ENCODE assay signal across 8 mouse cellular contexts in genomic region chr6:83165026-83165606, GRCm38 (mm10). TPM values are rescaled to one million over a fixed set of nuclear protein-coding genes. Genes with fewer than 3 reads are reported as not detected.
DNase-seq lines count a peak whose midpoint lies in the region; ATAC-seq and TF ChIP-seq lines count a peak whose summit lies in the region.

No protein-coding gene starts in this region.

- H3K4me3 ChIP-seq in kidney, adult 2 months (ENCODE audit: insufficient read depth, low read depth, low read length), result peak overlapping the region; percentile 51
- peak overlapping the region; percentile 81 for H3K4me3 ChIP-seq in bone marrow macrophage, adult 2 months (ENCODE audit: insufficient read depth, low read length)
- H3K4me3 ChIP-seq in hindbrain, embryonic 12.5 days, result peak overlapping the region; percentile 92
- peak overlapping the region; percentile 91 for H3K4me3 ChIP-seq in midbrain, embryonic 12.5 days

- peak overlapping the region; percentile 73 for H3K27ac ChIP-seq in kidney, adult 2 months (ENCODE audit: insufficient read depth, low read depth, low read length)
- peak overlapping the region; percentile 36 for H3K27ac ChIP-seq in bone marrow macrophage, adult 2 months (ENCODE audit: insufficient read depth, low read depth, low read length)
- H3K27ac ChIP-seq in hindbrain, embryonic 12.5 days, result peak overlapping the region; percentile 87; the same call in 1 of the 2 replicates
- H3K27ac ChIP-seq in midbrain, embryonic 12.5 days (replicated peaks), result 0 out of 2 replicates have a peak overlapping the region, but pooled peaks have one; percentile 20

- H3K36me3 ChIP-seq in kidney, adult 2 months (ENCODE audit: control insufficient read depth, insufficient read depth, low read length), result no peaks in the 10 kb centered on the region
- H3K36me3 ChIP-seq in hindbrain, embryonic 12.5 days, result no peaks in the 10 kb centered on the region
- H3K36me3 ChIP-seq in midbrain, embryonic 12.5 days, result no peaks in the 10 kb centered on the region

- H3K9me3 ChIP-seq in hindbrain, embryonic 12.5 days (replicated peaks), result no peaks in the 10 kb centered on the region
- no peaks in the 10 kb centered on the region for H3K9me3 ChIP-seq in midbrain, embryonic 12.5 days

- peak overlapping the region; percentile 62 for H3K4me2 ChIP-seq in hindbrain, embryonic 12.5 days (replicated peaks)
- peak overlapping the region; percentile 85 for H3K4me2 ChIP-seq in midbrain, embryonic 12.5 days (replicated peaks)

- H3K4me1 ChIP-seq in kidney, adult 2 months (ENCODE audit: control insufficient read depth, insufficient read depth, low read length), result peaks cover 16% of the 10 kb centered on the region; the same call in 1 of the 2 replicates
- H3K4me1 ChIP-seq in bone marrow macrophage, adult 2 months (ENCODE audit: control insufficient read depth, insufficient read depth, low read length), result peaks cover 23% of the 10 kb centered on the region
- H3K4me1 ChIP-seq in hindbrain, embryonic 12.5 days, result peaks cover 36% of the 10 kb centered on the region
- H3K4me1 ChIP-seq in midbrain, embryonic 12.5 days, result peaks cover 38% of the 10 kb centered on the region

- peak; percentile 41 for ATAC-seq in hindbrain, embryonic 12.5 days (ENCODE audit: low FRiP score)
- ATAC-seq in midbrain, embryonic 12.5 days (ENCODE audit: low FRiP score, low read depth), result peak; percentile 25

- peak overlapping the region; percentile 96 for H3K9ac ChIP-seq in hindbrain, embryonic 12.5 days
- H3K9ac ChIP-seq in midbrain, embryonic 12.5 days (replicated peaks), result peak overlapping the region; percentile 49; the same call in 1 of the 2 replicates

- DNase-seq in kidney, adult 2 months, result no peak
- DNase-seq in kidney, postnatal 36 days, result no peak
- no peak for DNase-seq in spleen, postnatal 36 days (ENCODE audit: low spot score in 2 of 2)
- no peak for DNase-seq in thymus, adult 18-20 months
- no peak for DNase-seq in cerebellum, adult 11 months

- whole genome bisulfite sequencing in kidney, adult 2 months, result under 1% methylated on average over 6 of the region's 6 CpGs
- 7% methylated on average over 6 of the region's 6 CpGs for WGBS in hindbrain, embryonic 12.5 days
- 4% methylated on average over 6 of the region's 6 CpGs for WGBS in midbrain, embryonic 12.5 days

- TF ChIP-seq POLR2A in kidney, adult 2 months (IDR thresholded peaks at IDR 0.05; ENCODE audit: low read depth, low read length), result no peak
- no peak for TF ChIP-seq POLR2A in bone marrow macrophage, adult 2 months (IDR thresholded peaks at IDR 0.05; ENCODE audit: borderline replicate concordance, low read depth, low read length)

- no peaks in the 10 kb centered on the region for H3K27me3 ChIP-seq in kidney, adult 2 months (replicated peaks; ENCODE audit: control insufficient read depth, insufficient read depth, low read length)
- H3K27me3 ChIP-seq in hindbrain, embryonic 12.5 days, result peaks cover 30% of the 10 kb centered on the region
- H3K27me3 ChIP-seq in midbrain, embryonic 12.5 days, result peaks cover 35% of the 10 kb centered on the region

- no peak for TF ChIP-seq CTCF in kidney, adult 2 months (conservative IDR thresholded peaks at IDR 0.05; ENCODE audit: insufficient read depth, insufficient read length, low read depth, low read length)
- TF ChIP-seq CTCF in bone marrow macrophage, adult 2 months (IDR thresholded peaks at IDR 0.05; ENCODE audit: low read depth, low read length), result no peak

RNA-seq across cellular contexts. Expression of gene Dctn1, which starts 0.6 kb away (rescaled TPM):
- polyA plus RNA-seq in kidney, adult 2 months (2012; rRNA removed), result 93.1 and 117 TPM in 2 replicates
- polyA plus RNA-seq in bone marrow macrophage, adult 2 months (2012; ENCODE audit: insufficient read depth, insufficient read length, missing spikeins), result 87.2 and 98.2 TPM in 2 replicates
- polyA plus RNA-seq in hindbrain, embryonic 12.5 days (2016; fragmentation: Nextera tagmentation; extraction: Ambion mirVana), result 158 and 168 TPM in 2 replicates
- 148 and 156 TPM in 2 replicates for polyA plus RNA-seq in midbrain, embryonic 12.5 days (2016; fragmentation: Nextera tagmentation; extraction: Ambion mirVana)

RNA-seq across cellular contexts. Expression of gene 1700003E16Rik, which starts 8.9 kb away (rescaled TPM):
- 1.4 and 1.6 TPM in 2 replicates for polyA plus RNA-seq in kidney, adult 2 months (2012; rRNA removed)
- not detected in 2 replicates for polyA plus RNA-seq in bone marrow macrophage, adult 2 months (2012; ENCODE audit: insufficient read depth, insufficient read length, missing spikeins)
- polyA plus RNA-seq in hindbrain, embryonic 12.5 days (2016; fragmentation: Nextera tagmentation; extraction: Ambion mirVana), result 4.4 and 5.2 TPM in 2 replicates
- polyA plus RNA-seq in midbrain, embryonic 12.5 days (2016; fragmentation: Nextera tagmentation; extraction: Ambion mirVana), result 2.6 and 2.7 TPM in 2 replicates

RNA-seq across cellular contexts. Expression of gene Wdr54, which starts 8.9 kb away (rescaled TPM):
- 4.4 and 4.7 TPM in 2 replicates for polyA plus RNA-seq in kidney, adult 2 months (2012; rRNA removed)
- 1.5 and 3.5 TPM in 2 replicates for polyA plus RNA-seq in bone marrow macrophage, adult 2 months (2012; ENCODE audit: insufficient read depth, insufficient read length, missing spikeins)
- 11.2 and 11.5 TPM in 2 replicates for polyA plus RNA-seq in hindbrain, embryonic 12.5 days (2016; fragmentation: Nextera tagmentation; extraction: Ambion mirVana)
- 11.2 and 13.3 TPM in 2 replicates for polyA plus RNA-seq in midbrain, embryonic 12.5 days (2016; fragmentation: Nextera tagmentation; extraction: Ambion mirVana)

RNA-seq across cellular contexts. Expression of gene Rtkn, which starts 29.9 kb away (rescaled TPM):
- polyA plus RNA-seq in kidney, adult 2 months (2012; rRNA removed), result 73.6 and 96.1 TPM in 2 replicates
- polyA plus RNA-seq in bone marrow macrophage, adult 2 months (2012; ENCODE audit: insufficient read depth, insufficient read length, missing spikeins), result 1.4 and 1.8 TPM in 2 replicates
- 40.7 and 42.6 TPM in 2 replicates for polyA plus RNA-seq in hindbrain, embryonic 12.5 days (2016; fragmentation: Nextera tagmentation; extraction: Ambion mirVana)
- polyA plus RNA-seq in midbrain, embryonic 12.5 days (2016; fragmentation: Nextera tagmentation; extraction: Ambion mirVana), result 31.9 and 39.5 TPM in 2 replicates

RNA-seq across cellular contexts. Expression of gene Ino80b, which starts 39.9 kb away (rescaled TPM):
- 19.0 and 29.8 TPM in 2 replicates for polyA plus RNA-seq in kidney, adult 2 months (2012; rRNA removed)
- 25.1 and 26.8 TPM in 2 replicates for polyA plus RNA-seq in bone marrow macrophage, adult 2 months (2012; ENCODE audit: insufficient read depth, insufficient read length, missing spikeins)
- 19.6 and 19.9 TPM in 2 replicates for polyA plus RNA-seq in hindbrain, embryonic 12.5 days (2016; fragmentation: Nextera tagmentation; extraction: Ambion mirVana)
- polyA plus RNA-seq in midbrain, embryonic 12.5 days (2016; fragmentation: Nextera tagmentation; extraction: Ambion mirVana), result 18.4 and 19.4 TPM in 2 replicates

Comparison
In these comparisons a context has a peak if more than half of its experiments do, and no peak if none do; other contexts are left out.
1. H3K27ac ChIP-seq: peak in every context shown above with its lines; median percentile 87 in hindbrain, embryonic 12.5 days; 73 in kidney, adult 2 months; 36 in bone marrow macrophage, adult 2 months; 20 in midbrain, embryonic 12.5 days.